Mouse (Mus musculus) kidney, embryonic 16.5 days (tissue): ENCODE data around the gene Morn5. TPM values are rescaled to one million over a fixed set of nuclear protein-coding genes. Genes with fewer than 3 reads are reported as not detected.
A peak's percentile ranks its signal among the peaks of the same experiment; 100 is the strongest.

Experiments
- ATAC-seq: fragments of 200-750 bp; cut with Nextera tagmentation; 2 replicates; pipeline ENCODE4 v1.8.0; 2017; ENCODE audit warnings: moderate TSS enrichment; ENCODE audit not compliant: low FRiP score, low TSS enrichment
- H3K27ac ChIP-seq: fragments of 300-500 bp; sonication (generic); 2 replicates; pipeline ENCODE4 v1.5.1; 2014; ENCODE audit warnings: low read length
- H3K27me3 ChIP-seq: fragments of 300-500 bp; sonication (generic); 2 replicates; pipeline ENCODE4 v1.6.1; 2014; ENCODE audit warnings: low read length, control low read depth, mixed read lengths; ENCODE audit not compliant: insufficient read depth
- H3K36me3 ChIP-seq: fragments of 300-500 bp; sonication (generic); 2 replicates; pipeline ENCODE4 v1.6.1; 2014; ENCODE audit warnings: low read length, control low read depth, mixed read lengths; ENCODE audit not compliant: insufficient read depth
- H3K4me1 ChIP-seq: fragments of 300-500 bp; sonication (generic); 2 replicates; pipeline ENCODE4 v1.6.1; 2014; ENCODE audit warnings: low read length, control low read depth, mixed read lengths; ENCODE audit not compliant: insufficient read depth
- H3K4me2 ChIP-seq: fragments of 300-500 bp; sonication (generic); replicated peaks from 2 replicates; pipeline ENCODE4 v1.6.1; 2014; ENCODE audit warnings: low read depth, low read length
- H3K4me3 ChIP-seq: fragments of 300-500 bp; sonication (generic); 2 replicates; pipeline ENCODE4 v1.5.1; 2014; ENCODE audit warnings: mild to moderate bottlenecking, low read length
- H3K9ac ChIP-seq: fragments of 300-500 bp; sonication (generic); replicated peaks from 2 replicates; pipeline ENCODE4 v1.6.1; 2014; ENCODE audit warnings: low read length
- H3K9me3 ChIP-seq: fragments of 300-500 bp; sonication (generic); 2 replicates; pipeline ENCODE4 v1.6.1; 2016; ENCODE audit warnings: low read length, control low read depth
- WGBS: fragments of 180-500 bp; shearing (Covaris S2); extraction: QIAGEN DNeasy Blood & Tissue Kit; methylation state at CpG from one replicate; pipeline ENCODE4 v1.1.7; 2014; 5-methylcytosine and 5-hydroxymethylcytosine counted together
- polyA plus RNA-seq: library from polyadenylated mRNA; unstranded; fragments of >200 nt; fragmentation: Nextera tagmentation; extraction: Ambion mirVana; gene quantifications from 2 replicates; pipeline ENCODE4 v1.2.1, GENCODE M21; 2015

Morn5 gene
- polyA plus RNA-seq, 1 experiment from 2014 or later, result 0.70 TPM

- Histone ChIP-seq H3K4me3 (no peak overlapping the region), H3K9me3 (no peaks in the 10 kb centered on the region), H3K4me2 (no peak overlapping the region), H3K27me3 (peaks cover 99% of the 10 kb centered on the region), H3K4me1 (peaks cover 28% of the 10 kb centered on the region), H3K27ac (no peak overlapping the region), H3K36me3 (no peaks in the 10 kb centered on the region), H3K9ac (no peak overlapping the region)
- 13% methylated on average over 6 of the region's 6 CpGs for WGBS
- no peak for ATAC-seq
Observed at GRCm38 (mm10) chr2:36099739-36100138, 50.5 kb downstream of the Morn5 start.

- ATAC-seq, result 0 out of 2 replicates have a peak, but pooled peaks have one; percentile 13
Observed at GRCm38 (mm10) chr2:36101866-36102558, 52.8 kb downstream of the Morn5 start.

GRCm38 (mm10) chr2:36102559-36102946, 53.3 kb downstream of the Morn5 start:
- 2% methylated on average over 21 of the region's 21 CpGs for WGBS
- Histone ChIP-seq H3K9me3 (no peaks in the 10 kb centered on the region), H3K4me3 (peak overlapping the region; percentile 54), H3K27ac (no peak overlapping the region), H3K27me3 (peaks cover 99% of the 10 kb centered on the region), H3K36me3 (no peaks in the 10 kb centered on the region), H3K4me1 (peaks cover 37% of the 10 kb centered on the region), H3K4me2 (peak overlapping the region; percentile 86), H3K9ac (no peak overlapping the region)
- peak; percentile 60; the same call in 1 of the 2 replicates for ATAC-seq

More at GRCm38 (mm10) chr2:36101866-36102558, 52.8 kb downstream of the Morn5 start:
- Histone ChIP-seq H3K4me2 (peak overlapping the region; percentile 86), H3K4me3 (peak overlapping the region; percentile 54), H3K9ac (no peak overlapping the region), H3K9me3 (no peaks in the 10 kb centered on the region), H3K27ac (no peak overlapping the region), H3K27me3 (peaks cover 99% of the 10 kb centered on the region), H3K4me1 (peaks cover 37% of the 10 kb centered on the region), H3K36me3 (no peaks in the 10 kb centered on the region)
- 6% methylated on average over 28 of the region's 28 CpGs for WGBS

- Histone ChIP-seq H3K9ac (no peak overlapping the region), H3K27me3 (peaks cover 99% of the 10 kb centered on the region), H3K36me3 (no peaks in the 10 kb centered on the region), H3K4me3 (peak overlapping the region; percentile 54), H3K4me1 (peaks cover 37% of the 10 kb centered on the region), H3K4me2 (peak overlapping the region; percentile 86), H3K27ac (no peak overlapping the region), H3K9me3 (no peaks in the 10 kb centered on the region)
- 4% methylated on average over 21 of the region's 21 CpGs for WGBS
- ATAC-seq, result no peak
Observed at GRCm38 (mm10) chr2:36103069-36103554, 53.9 kb downstream of the Morn5 start.

GRCm38 (mm10) chr2:36103555-36104367, 54.5 kb downstream of the Morn5 start:
- peak overlapping the region; percentile 54 for H3K4me3 ChIP-seq
- H3K36me3 ChIP-seq, result no peaks in the 10 kb centered on the region
- peaks cover 97% of the 10 kb centered on the region for H3K27me3 ChIP-seq
- no peak overlapping the region for H3K27ac ChIP-seq
- no peaks in the 10 kb centered on the region for H3K9me3 ChIP-seq
- no peak overlapping the region for H3K9ac ChIP-seq
- ATAC-seq, result no peak
- peak overlapping the region; percentile 86 for H3K4me2 ChIP-seq
- WGBS, result 2% methylated on average over 37 of the region's 38 CpGs
- peaks cover 40% of the 10 kb centered on the region for H3K4me1 ChIP-seq

- Histone ChIP-seq H3K9me3 (no peaks in the 10 kb centered on the region), H3K4me1 (peaks cover 40% of the 10 kb centered on the region), H3K27ac (no peak overlapping the region), H3K4me3 (peak overlapping the region; percentile 54), H3K27me3 (peaks cover 97% of the 10 kb centered on the region), H3K36me3 (no peaks in the 10 kb centered on the region), H3K9ac (peak overlapping the region; percentile 63), H3K4me2 (peak overlapping the region; percentile 86)
- ATAC-seq, result no peak
- WGBS, result under 1% methylated on average over 32 of the region's 32 CpGs
Observed at GRCm38 (mm10) chr2:36104436-36104955, 55.2 kb downstream of the Morn5 start.

- Histone ChIP-seq H3K36me3 (no peaks in the 10 kb centered on the region), H3K27ac (no peak within 1 kb of the TSS), H3K4me3 (peak within 1 kb of the TSS; percentile 54), H3K27me3 (peaks cover 95% of the 10 kb centered on the region), H3K9me3 (no peaks in the 10 kb centered on the region), H3K9ac (peak within 1 kb of the TSS; percentile 63), H3K4me2 (peak within 1 kb of the TSS; percentile 86), H3K4me1 (peaks cover 40% of the 10 kb centered on the region)
- peak; percentile 29; the same call in 1 of the 2 replicates for ATAC-seq
- 1% methylated on average over 57 of the region's 58 CpGs for WGBS
Observed at GRCm38 (mm10) chr2:36104956-36105741, 55.9 kb downstream of the Morn5 start, which contains the start of gene Lhx6. Gene Lhx6 (minus strand): TSS chr2:36105408.

GRCm38 (mm10) chr2:36108615-36109014, 59.4 kb downstream of the Morn5 start:
- H3K4me1 ChIP-seq, result peaks cover 23% of the 10 kb centered on the region
- no peak for ATAC-seq
- 11% methylated on average over 7 of the region's 7 CpGs for WGBS
- H3K4me3 ChIP-seq, result no peak overlapping the region
- H3K36me3 ChIP-seq, result no peaks in the 10 kb centered on the region
- H3K9me3 ChIP-seq, result no peaks in the 10 kb centered on the region
- H3K4me2 ChIP-seq, result no peak overlapping the region
- H3K9ac ChIP-seq, result no peak overlapping the region
- H3K27ac ChIP-seq, result no peak overlapping the region
- H3K27me3 ChIP-seq, result peaks cover 65% of the 10 kb centered on the region

- no peak for ATAC-seq
- 77% methylated on average over 3 of the region's 3 CpGs for WGBS
- Histone ChIP-seq H3K4me2 (no peak overlapping the region), H3K36me3 (peaks cover 11% of the 10 kb centered on the region), H3K9me3 (no peaks in the 10 kb centered on the region), H3K27ac (no peak overlapping the region), H3K27me3 (peaks cover 25% of the 10 kb centered on the region), H3K4me3 (no peak overlapping the region), H3K9ac (no peak overlapping the region), H3K4me1 (0 out of 2 replicates have a peak, but pooled peaks cover 3% of the 10 kb centered on the region)
Observed at GRCm38 (mm10) chr2:36112632-36113031, 63.4 kb downstream of the Morn5 start.
